Mouse (Mus musculus) gastrocnemius, postnatal 14 days (tissue): ENCODE measurements around the gene Optn. TPM values are rescaled to one million over a fixed set of nuclear protein-coding genes. Genes with fewer than 3 reads are reported as not detected.
"Not testable (repeated sequence)": the region's sequence is repeated elsewhere in the genome, so short reads cannot be mapped to it uniquely, and the experiment has no call there.

Experiments used
- DNase-seq: peaks from one replicate; pipeline ENCODE4 v3.0.0; 2021; ENCODE audit warnings: mixed read lengths
- intact Hi-C: fragments of 180-260 bp; cut with DNase I; formaldehyde crosslinking; loops from one replicate; pipeline ENCODE4 v1.15.1; 2025; ENCODE audit warnings: low total_unique reads
- long read RNA-seq, 2 experiments: library from polyadenylated mRNA; stranded (forward); transcript quantifications; one replicate each; pipeline ENCODE4 v2.0.0; 2021
- total RNA-seq, 2 experiments: library from RNA; stranded (reverse); gene quantifications; 2 replicates each; pipeline ENCODE4 v1.2.3; 2021

Optn gene
- 10 to 100 TPM; 27.2 to 33.8 TPM for total RNA-seq
- long read RNA-seq, experiment 1, transcript Optn-201 (15 exons, 2,411 nt), result minor isoform, 10 of 71 reads
- long read RNA-seq, experiment 1, transcript Optn-202 (14 exons, 2,614 nt), result major isoform, 33 of 71 reads
- long read RNA-seq, experiment 1, partial matches to known transcripts, result 13 of 71 reads
- long read RNA-seq, experiment 1, other reads (novel, unspliced or antisense), result 15 of 71 reads
- long read RNA-seq, experiment 2, transcript Optn-202 (14 exons, 2,614 nt), result major isoform, 29 of 45 reads
- long read RNA-seq, experiment 2, partial matches to known transcripts, result 3 of 45 reads
- long read RNA-seq, experiment 2, other reads (novel, unspliced or antisense), result 10 of 45 reads

- intact Hi-C loops, result no loop called here
- peak; percentile 86 for DNase-seq
Observed at GRCm38 (mm10) chr2:5063299-5064205, at the start of gene Optn. Optn (minus strand) TSS chr2:5064051.

DNA sequence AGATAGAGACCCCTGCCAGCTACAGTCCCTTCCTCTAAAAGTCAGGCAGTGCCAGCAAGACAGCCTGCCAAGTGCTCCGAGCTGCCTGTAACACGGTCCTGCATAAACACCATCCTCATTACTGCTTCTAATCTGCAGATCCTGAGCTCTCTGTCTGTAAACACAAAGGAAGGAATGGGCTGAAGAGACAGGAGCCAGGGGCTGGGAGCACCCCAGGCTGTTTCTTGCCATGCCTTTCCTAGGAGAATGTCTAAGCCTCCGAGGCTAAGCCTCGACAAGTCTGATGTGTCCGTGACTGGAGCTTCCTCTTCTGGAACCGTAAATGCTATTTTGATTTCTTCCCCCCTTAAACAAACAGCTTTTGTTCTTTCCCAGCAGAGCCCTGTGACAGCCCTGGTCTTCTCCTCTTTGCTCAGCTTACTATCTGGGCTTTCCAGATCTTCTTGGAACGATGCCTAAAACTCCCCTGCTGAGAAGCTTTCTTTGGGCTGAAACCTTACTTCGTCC, 49.0 kb upstream of the Optn start:
- DNase-seq, result no peak
- intact Hi-C loops, result no loop called here

- DNase-seq, result no peak
- intact Hi-C loops, result no loop called here
Observed at GRCm38 (mm10) chr2:5102891-5103290, 39.0 kb upstream of the Optn start.

GRCm38 (mm10) chr2:5101743-5102245, 37.9 kb upstream of the Optn start:
- intact Hi-C loops, result no loop called here
- DNase-seq, result no peak

DNA sequence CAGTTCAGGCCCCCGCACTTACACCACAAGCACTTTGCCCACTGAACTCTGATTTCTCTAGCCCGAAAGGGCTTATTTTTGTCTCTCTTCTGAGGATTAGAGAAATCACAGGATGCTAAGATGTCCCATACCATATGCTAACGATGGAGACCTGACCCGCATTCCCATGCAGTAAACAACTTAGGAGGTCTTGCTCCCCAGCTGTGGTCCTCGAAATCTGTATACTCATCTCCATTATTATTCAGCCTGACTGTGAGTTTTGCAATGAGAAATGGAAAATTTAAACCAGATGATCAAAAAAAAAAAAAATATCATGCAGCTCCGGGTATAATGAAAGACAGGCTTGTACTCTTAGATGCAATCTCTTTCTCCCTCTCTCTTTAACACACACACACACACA, 35.3 kb upstream of the Optn start:
- intact Hi-C loops, result loop anchor here (10.0 kb wide), 1 partner anchor 296 kb away; no protein-coding TSS in a partner anchor
- DNase-seq, result no peak

GRCm38 (mm10) chr2:5097786-5098445, 34.1 kb upstream of the Optn start:
- intact Hi-C loops, result loop anchor here (10.0 kb wide), 1 partner anchor 297 kb away; no protein-coding TSS in a partner anchor
- no peak for DNase-seq

DNA sequence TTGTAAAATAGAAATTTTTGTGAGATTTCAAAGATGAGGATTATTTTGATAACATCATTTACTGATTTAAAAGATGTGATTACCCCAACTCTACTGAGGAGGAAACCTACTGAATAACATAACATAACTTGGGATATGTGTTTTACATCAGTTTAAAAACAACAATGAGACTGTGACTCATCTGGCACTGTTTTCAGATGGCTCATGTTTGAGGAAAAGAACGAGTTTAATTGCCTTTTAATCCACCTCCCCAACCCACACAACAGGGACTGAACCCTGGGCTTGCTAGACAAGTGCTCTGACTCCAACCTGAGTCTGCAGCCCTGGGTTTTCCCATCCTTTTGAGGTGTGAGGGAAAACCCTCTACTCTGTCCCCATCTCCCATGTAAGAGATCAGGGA, 31.5 kb upstream of the Optn start:
- intact Hi-C loops, result loop anchor here (10.0 kb wide), 1 partner anchor 299 kb away; no protein-coding TSS in a partner anchor
- no peak for DNase-seq

DNA sequence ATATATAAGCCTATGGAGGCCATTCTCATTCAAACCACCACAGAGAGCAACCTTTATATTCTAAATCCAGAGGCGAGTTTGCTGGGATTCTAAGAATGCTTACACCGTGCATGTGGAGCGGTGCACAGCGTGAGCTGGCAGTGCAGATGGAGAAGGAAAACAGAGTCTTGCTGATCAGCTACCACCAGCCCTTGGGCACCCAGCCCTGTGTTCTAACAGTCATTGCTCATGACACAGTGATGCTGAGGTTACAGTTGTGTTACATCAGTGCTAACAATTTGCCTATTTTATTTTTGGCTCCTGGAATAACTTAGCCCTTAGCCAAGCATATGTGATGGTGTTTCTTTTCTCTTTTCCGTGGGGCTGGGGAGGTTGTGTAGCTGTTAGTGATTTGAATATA, 31.0 kb upstream of the Optn start:
- intact Hi-C loops, result loop anchor here (10.0 kb wide), 1 partner anchor 300 kb away; no protein-coding TSS in a partner anchor
- no peak for DNase-seq

GRCm38 (mm10) chr2:5090385-5090784, 26.5 kb upstream of the Optn start:
- not testable (repeated sequence) for DNase-seq
- intact Hi-C loops, result loop anchor here (10.0 kb wide), 1 partner anchor 304 kb away; no protein-coding TSS in a partner anchor

- no peak for DNase-seq
- intact Hi-C loops, result no loop called here
Observed at GRCm38 (mm10) chr2:5087667-5088066, 23.8 kb upstream of the Optn start.

- no peak for DNase-seq
- intact Hi-C loops, result no loop called here
Observed at GRCm38 (mm10) chr2:5083739-5084138, 19.9 kb upstream of the Optn start.

DNA sequence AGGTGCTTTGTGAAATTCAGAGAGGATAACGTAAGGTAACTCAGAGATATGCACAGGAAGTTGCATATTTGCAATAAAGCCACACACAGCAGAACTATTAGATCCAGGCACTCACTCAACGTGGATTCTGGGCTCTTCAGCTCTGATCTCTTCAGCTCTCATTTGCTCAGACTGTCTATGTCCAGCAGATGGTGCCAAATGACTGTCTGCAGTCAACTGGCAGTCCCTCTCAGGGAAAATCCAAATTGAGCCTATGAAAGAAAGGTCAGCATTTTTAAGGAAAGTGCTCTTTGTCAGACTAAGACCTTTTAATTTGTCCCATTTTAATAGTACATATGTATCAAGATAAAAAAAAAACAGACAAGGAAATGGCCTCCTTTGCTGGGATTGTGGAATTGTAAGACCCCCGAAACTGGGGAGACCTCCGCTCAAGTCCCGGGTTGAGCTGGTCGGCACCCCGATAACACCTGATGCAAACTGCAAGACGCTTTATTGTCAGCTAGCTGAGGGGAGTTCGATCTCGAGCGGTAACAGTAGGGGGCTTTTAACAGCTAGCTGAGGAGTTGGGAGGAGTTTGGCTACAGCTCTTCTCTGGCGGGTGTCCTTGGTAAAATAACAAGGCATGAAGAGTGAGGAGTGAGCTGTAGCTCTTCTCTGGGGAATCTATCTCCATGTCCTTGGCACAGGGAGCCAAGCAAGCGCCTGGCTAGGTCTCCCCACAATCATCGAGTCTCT, 16.4 kb upstream of the Optn start:
- intact Hi-C loops, result no loop called here
- DNase-seq, result peak; percentile 32

DNA sequence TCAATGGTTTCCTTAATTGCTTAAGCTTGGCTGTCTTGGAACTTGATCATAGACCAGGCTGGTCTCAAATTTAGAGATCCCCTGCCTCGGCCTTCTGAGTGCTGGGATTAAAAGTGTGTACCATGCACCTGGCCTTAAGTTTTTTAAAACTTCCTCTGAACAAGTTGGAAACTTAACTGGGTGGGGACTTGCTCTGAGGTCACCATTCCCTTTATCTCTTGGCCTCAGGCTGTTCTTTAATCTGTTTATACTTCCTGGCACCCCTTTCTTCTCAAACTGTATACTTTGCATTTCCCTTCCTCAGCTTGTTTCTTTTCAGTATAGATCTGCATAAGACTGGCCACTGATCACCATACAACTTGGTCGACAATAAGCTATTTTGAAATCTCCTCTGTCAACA, 14.1 kb upstream of the Optn start:
- no peak for DNase-seq
- intact Hi-C loops, result no loop called here

DNA sequence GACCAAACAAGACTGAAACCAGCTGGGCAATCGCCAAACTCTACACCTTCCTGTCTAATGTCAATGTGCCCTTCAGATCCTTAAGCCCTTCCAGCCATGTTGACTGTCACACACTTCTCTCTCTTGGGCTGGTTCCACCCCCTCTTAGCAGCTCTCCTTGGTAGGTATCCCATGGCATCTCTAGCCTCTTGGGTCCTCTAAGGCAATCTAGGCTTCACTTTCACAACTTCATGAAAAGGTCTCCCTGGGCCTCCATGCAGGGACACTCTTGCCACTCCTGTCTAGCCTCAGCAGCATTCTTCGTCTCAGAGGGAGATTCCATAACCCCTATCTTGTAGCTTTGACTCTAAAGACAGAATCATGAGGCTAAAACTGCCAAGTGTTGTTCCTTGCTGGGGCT, 13.6 kb upstream of the Optn start:
- intact Hi-C loops, result no loop called here
- DNase-seq, result no peak

GRCm38 (mm10) chr2:5075856-5076255, 12.0 kb upstream of the Optn start:
- intact Hi-C loops, result no loop called here
- no peak for DNase-seq

GRCm38 (mm10) chr2:5075432-5075831, 11.6 kb upstream of the Optn start:
- intact Hi-C loops, result no loop called here
- no peak for DNase-seq

- DNase-seq, result no peak
- intact Hi-C loops, result no loop called here
Observed at GRCm38 (mm10) chr2:5073785-5074184, 9.9 kb upstream of the Optn start.

- no peak for DNase-seq
- intact Hi-C loops, result no loop called here
Observed at GRCm38 (mm10) chr2:5067951-5068350, 4.1 kb upstream of the Optn start.

DNA sequence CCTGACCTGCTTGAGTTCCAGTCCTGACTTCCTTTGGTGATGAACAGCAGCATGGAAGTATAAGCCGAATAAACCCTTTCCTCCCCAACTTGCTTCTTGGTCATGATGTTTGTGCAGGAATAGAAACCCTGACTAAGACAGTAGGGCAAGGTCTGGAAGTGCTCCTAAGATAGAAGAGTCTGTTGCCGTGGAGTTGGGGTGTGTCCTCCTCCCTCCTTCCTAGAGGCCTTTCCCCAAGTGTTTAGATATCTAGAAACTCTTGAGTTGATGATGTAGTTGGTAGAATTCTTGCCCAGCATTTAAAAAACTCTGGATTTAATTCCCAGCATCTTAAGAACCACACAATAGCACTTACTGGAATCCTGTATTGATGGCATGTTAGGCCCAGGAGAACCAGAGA, 3.4 kb upstream of the Optn start:
- intact Hi-C loops, DNase-seq: not testable (repeated sequence)
